Mouse (Mus musculus): ENCODE results near the gene Ltbr.
A peak's percentile ranks its signal among the peaks of the same experiment; 100 is the strongest.

Gene Ltbr

GRCm38 (mm10) chr6:125313546-125314230 is at the start of gene Ltbr:
Gene Ltbr (minus strand): TSS chr6:125313885.
- DNase-seq (ENCODE audit: low spot score) = peak; percentile 92

- no peak for DNase-seq (ENCODE audit: low spot score)
These were observed 49.3 kb upstream of the Ltbr start for GRCm38 (mm10) chr6:125363021-125363420.

- peak; percentile 70 for DNase-seq (ENCODE audit: low spot score)
These were observed 48.0 kb upstream of the Ltbr start for GRCm38 (mm10) chr6:125361467-125362291.

DNA sequence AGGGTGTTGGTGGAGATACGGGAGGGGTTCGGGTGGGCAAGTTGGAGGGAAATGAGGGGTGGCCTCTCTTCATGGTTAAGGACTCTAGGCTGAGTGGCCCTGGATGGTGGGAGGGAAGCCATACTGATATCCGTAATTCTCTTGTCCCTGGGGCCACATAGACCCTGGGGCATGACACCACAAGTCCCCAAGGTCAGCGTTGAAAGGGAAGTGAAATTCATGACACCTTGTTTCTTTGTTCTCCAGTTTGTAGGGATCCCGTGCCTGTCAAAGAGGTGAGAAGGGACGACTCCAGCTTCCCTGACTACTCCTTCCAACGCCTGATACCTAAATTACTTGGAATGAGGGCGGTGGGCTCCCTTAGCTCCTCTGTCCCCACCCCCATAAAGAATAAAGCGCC is 47.2 kb upstream of the Ltbr start:
- DNase-seq (ENCODE audit: low spot score) = no peak

DNA sequence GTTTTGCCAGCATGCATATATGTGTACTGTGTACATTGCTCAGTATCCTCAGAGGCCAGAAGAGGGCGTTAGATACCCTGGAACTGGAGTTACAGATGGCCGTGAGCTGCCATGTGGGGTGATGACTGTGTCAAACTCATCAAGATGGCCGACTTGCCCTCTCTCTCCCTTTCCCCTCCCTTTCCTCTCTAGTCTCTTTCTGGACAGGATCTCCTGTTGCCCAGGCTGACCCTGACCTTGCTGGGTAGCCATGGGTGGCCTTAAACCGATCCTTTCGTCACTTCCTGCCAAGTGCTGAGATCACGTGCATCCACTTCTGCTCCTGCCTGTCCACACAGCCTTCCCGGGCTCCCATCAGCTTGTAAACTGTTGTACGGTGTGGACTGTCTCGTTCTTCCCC is 46.3 kb upstream of the Ltbr start:
- DNase-seq (ENCODE audit: low spot score) = no peak

- DNase-seq (ENCODE audit: low spot score) = no peak
These were observed 43.6 kb upstream of the Ltbr start for GRCm38 (mm10) chr6:125357334-125357733.

- DNase-seq (ENCODE audit: low spot score) = no peak
These were observed 42.6 kb upstream of the Ltbr start for GRCm38 (mm10) chr6:125356264-125356663.

GRCm38 (mm10) chr6:125355197-125355741 is 41.6 kb upstream of the Ltbr start:
- no peak for DNase-seq (ENCODE audit: low spot score)

DNA sequence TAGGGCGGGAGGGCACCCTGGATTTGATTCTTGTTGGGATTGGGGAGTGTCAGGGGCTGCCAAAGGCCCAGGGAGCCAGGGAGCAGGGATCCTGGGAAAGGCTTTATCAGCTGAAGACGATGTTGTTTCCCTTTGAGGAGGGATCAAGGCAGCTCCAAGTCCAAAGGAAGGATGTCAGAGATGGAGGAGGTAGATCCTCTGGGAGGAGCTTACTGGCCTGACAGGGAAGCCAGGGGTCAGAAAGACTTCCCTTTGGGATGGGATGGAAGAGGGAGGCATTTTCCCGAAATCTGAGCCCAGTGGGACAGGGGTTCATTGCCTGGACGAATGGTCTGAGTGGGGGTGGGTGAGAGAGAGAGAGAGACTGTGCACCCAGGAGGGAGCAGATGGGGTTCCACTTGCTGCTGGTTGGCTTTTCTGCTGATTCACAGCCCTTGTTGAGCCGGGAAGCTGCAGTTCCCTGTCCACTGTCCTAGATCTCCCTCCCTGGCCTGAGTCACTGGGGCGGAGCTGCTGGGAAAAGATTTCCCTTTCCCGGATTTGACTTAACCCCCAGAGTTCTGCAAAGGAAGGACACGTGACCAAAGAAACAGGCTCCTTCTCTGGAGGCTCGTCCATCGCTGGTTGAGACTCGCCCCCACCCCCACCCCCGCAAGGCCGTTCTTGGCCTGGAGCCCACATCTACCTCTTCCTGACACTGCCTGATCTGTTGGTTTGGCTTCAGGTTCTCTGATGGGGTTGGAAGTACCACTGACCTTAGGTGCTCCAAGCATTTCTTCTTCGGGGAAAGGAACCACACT is 40.9 kb upstream of the Ltbr start:
- DNase-seq (ENCODE audit: low spot score) = peak; percentile 78

- no peak for DNase-seq (ENCODE audit: low spot score)
These were observed 40.0 kb upstream of the Ltbr start for GRCm38 (mm10) chr6:125353655-125354054.

DNA sequence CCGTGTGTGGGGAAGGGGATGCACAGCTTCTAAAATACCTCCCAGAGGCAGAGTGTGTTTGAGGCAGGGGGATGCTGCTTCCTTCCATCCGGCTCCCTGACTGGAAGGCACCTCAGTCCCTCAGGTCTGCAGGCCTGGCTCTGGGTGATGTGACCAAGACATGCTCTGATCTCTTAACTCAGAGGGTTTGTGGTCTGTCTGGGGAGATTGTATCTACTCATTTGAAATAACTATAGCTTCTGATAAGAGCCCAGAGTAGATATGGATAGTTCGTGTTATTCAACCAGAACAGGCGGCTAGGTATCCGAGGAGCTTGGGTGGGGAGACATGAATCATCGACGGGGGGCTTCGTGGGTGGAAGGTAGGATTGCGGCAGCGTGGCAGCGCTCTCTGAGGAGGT is 39.5 kb upstream of the Ltbr start:
- no peak for DNase-seq (ENCODE audit: low spot score)

- no peak for DNase-seq (ENCODE audit: low spot score)
These were observed 39.1 kb upstream of the Ltbr start for GRCm38 (mm10) chr6:125352811-125353210.

GRCm38 (mm10) chr6:125352046-125352384 is 38.3 kb upstream of the Ltbr start:
- no peak for DNase-seq (ENCODE audit: low spot score)

- DNase-seq (ENCODE audit: low spot score) = peak; percentile 71
These were observed 37.8 kb upstream of the Ltbr start for GRCm38 (mm10) chr6:125351368-125352045.

- no peak for DNase-seq (ENCODE audit: low spot score)
These were observed 37.3 kb upstream of the Ltbr start for GRCm38 (mm10) chr6:125350995-125351324.

DNA sequence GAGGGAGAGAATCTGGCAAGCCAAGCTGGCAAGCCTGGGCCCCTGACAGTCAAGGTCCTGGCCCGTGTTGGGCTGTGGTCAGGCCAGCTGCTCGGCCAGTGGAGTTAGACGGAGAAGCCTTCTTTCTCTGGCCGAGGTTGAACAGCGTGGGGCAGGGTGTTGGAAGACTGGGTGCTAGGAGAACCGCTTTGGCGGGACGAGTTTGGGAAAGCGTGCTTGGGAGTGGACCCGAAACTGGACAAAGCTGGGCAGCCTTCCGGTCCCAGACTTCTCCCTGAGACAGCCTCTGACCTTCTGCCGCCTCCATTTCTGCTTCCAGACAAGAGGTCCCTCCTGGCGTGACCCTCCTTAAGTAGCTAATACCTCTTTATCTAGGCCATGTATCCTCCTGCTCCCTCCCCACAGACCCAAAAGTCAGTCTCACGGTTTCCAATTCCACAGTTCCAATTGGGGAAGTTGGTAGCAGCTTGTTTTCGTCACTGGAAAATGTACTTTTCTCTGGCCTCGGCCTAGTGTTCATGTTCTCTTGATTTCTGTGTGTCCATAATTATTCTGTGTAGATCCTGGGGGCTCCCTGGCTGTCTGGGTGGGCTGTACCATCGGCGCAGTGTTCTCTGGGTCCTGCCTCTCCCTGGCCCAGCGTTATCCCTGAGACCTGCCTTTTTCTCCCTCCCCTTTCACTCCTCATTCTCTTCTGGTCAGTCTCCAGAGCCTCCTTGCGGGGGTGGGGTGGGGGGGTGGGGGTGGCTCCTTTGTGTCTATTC is 36.7 kb upstream of the Ltbr start:
- no peak for DNase-seq (ENCODE audit: low spot score)

DNA sequence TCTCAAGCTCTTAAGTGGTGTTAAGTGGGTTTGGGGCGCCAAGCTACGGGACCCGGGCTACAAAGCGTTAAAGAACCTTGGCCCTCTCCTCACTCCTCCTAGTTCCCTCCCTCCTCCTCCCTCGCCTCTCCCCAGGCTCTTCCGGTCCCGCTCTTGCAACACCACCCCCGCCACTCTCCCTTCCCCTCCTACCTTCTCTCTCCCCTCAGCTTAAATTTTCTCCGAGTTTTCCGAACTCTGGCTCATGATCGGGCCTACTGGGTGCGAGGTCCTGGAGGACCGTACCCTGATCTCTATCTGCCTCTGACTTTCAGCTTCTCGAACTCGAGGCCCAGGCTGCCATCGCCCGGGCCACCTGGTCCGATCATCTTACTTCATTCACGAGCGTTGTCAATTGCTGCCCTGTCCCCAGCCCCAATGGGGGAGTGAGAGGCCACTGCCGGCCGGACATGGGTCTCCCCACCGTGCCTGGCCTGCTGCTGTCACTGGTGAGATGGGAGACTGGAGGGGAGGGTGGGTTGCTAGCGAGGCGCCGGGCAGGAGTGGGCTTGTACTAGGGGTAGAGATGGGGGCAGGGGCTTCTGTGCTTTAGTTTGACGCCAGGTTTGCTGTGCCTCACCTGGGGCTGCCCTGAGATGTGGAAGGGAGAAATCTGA is 36.0 kb upstream of the Ltbr start:
- peak; percentile 80 for DNase-seq (ENCODE audit: low spot score)

- DNase-seq (ENCODE audit: low spot score) = no peak
These were observed 35.3 kb upstream of the Ltbr start, which contains the start of gene Tnfrsf1a for GRCm38 (mm10) chr6:125348721-125349574. Gene Tnfrsf1a (plus strand): TSS chr6:125349362.

GRCm38 (mm10) chr6:125346029-125346428 is 32.3 kb upstream of the Ltbr start:
- DNase-seq (ENCODE audit: low spot score) = no peak

DNA sequence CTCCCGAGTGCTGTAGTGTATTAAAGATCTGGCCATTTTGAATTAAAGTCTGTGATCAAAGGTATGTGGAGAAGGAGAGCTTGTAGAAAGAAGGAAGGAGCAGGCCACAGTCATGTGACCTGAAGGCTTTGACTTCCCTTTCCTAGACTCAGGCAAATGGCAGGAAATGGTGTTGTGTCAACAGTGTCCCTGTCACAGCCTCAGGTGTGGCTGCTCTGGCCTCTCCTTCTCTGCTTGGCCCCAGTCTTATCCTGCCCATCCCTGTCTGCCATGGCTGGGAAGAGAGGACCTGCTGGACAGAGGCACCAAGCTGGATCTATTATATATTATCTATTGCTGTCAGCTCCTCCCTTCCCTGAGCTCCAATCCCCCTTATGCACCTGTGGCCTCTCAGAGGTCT is 31.9 kb upstream of the Ltbr start:
- DNase-seq (ENCODE audit: low spot score) = no peak
